ENCODE assay signal across 13 mouse cellular contexts in the genomic region with DNA sequence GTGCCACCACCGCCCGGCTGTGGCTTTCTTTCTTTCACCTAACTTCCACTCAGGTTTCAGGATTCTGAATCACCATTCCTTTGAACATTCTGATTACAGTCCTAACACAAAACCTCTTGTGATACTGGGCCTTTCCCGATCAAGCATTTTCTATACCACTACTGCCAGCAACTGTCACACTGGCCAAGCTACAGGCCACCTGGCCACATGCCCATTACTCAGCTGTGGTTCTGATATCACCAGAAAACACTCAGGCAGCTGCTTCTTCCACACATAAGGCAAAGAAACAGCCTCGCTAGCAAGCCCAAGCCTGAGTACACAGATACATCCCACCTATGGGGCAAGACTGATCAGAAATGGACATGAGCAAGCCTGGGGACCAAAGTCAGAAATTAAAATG.
A peak's percentile ranks its signal among the peaks of the same experiment; 100 is the strongest.
DNase-seq lines count a peak whose midpoint lies in the region; ATAC-seq lines count a peak whose summit lies in the region.
"Had no signal": no experiment of that assay in that cellular context is flagged by ENCODE, and none has a peak within 500 bp of the region (broad histone marks: within the 10 kb centered on the region; RNA-seq: fewer than 3 reads in every experiment).

No protein-coding gene starts in this region.

- no peak overlapping the region for H3K4me2 ChIP-seq in kidney, embryonic 14.5 days (replicated peaks; ENCODE audit: low read depth, low read length)
- H3K4me2 ChIP-seq: forebrain, embryonic 15.5 days; heart, embryonic 15.5 days; midbrain, embryonic 11.5 days; neural tube, embryonic 13.5 days had no signal

- no peaks in the 10 kb centered on the region for H3K9me3 ChIP-seq in kidney, embryonic 14.5 days (ENCODE audit: control insufficient read depth, low read length)
- H3K9me3 ChIP-seq: forebrain, embryonic 15.5 days; heart, embryonic 15.5 days; neural tube, embryonic 13.5 days had no signal

- ATAC-seq in kidney, embryonic 14.5 days (ENCODE audit: low FRiP score, low TSS enrichment), result no peak
- ATAC-seq: forebrain, embryonic 15.5 days had no signal

- DNase-seq in adrenal gland, postnatal 10 days, result peak; percentile 32
- no peak for DNase-seq in adrenal gland, postnatal 4 days (ENCODE audit: low spot score in 2 of 2)
- DNase-seq in kidney, postnatal 10 days, result peak; percentile 38
- DNase-seq in MN1 (ENCODE audit: low spot score), result peak; percentile 66
- DNase-seq in cerebellum, postnatal 25 days, result peak; percentile 43 to 66
- no peak for DNase-seq in urinary bladder, postnatal 4 days (ENCODE audit: low spot score in 2 of 2)
- DNase-seq in urinary bladder, postnatal 10 days (ENCODE audit: low spot score), result no peak

- no peak overlapping the region for H3K4me3 ChIP-seq in kidney, embryonic 14.5 days (ENCODE audit: low read length)
- H3K4me3 ChIP-seq: forebrain, embryonic 15.5 days; heart, embryonic 15.5 days; neural tube, embryonic 13.5 days had no signal

- H3K27ac ChIP-seq in kidney, embryonic 14.5 days (ENCODE audit: low read depth, low read length), result no peak overlapping the region
- H3K27ac ChIP-seq: forebrain, embryonic 15.5 days; heart, embryonic 15.5 days; liver, embryonic 14.5 days; neural tube, embryonic 13.5 days had no signal

- no peaks in the 10 kb centered on the region for H3K36me3 ChIP-seq in kidney, embryonic 14.5 days (ENCODE audit: control insufficient read depth, insufficient read depth, low read length)
- H3K36me3 ChIP-seq: forebrain, embryonic 15.5 days; heart, embryonic 15.5 days; neural tube, embryonic 13.5 days had no signal

- 88% methylated on average over 4 of the region's 4 CpGs for WGBS in kidney, embryonic 14.5 days

- H3K27me3 ChIP-seq in kidney, embryonic 14.5 days (ENCODE audit: control insufficient read depth, insufficient read depth, low read length), result no peaks in the 10 kb centered on the region
- H3K27me3 ChIP-seq: forebrain, embryonic 15.5 days; heart, embryonic 15.5 days; neural tube, embryonic 13.5 days had no signal

- no peak overlapping the region for H3K9ac ChIP-seq in kidney, embryonic 14.5 days (ENCODE audit: low read depth, low read length)
- H3K9ac ChIP-seq: forebrain, embryonic 15.5 days; heart, embryonic 15.5 days; liver, embryonic 14.5 days; neural tube, embryonic 13.5 days had no signal

- no peaks in the 10 kb centered on the region for H3K4me1 ChIP-seq in kidney, embryonic 14.5 days (ENCODE audit: control insufficient read depth, insufficient read depth, low read length)
- H3K4me1 ChIP-seq: forebrain, embryonic 15.5 days; neural tube, embryonic 13.5 days had no signal

Comparison
In these comparisons a context has a peak if more than half of its experiments do, and no peak if none do; other contexts are left out.
1. DNase-seq: peak in adrenal gland, postnatal 10 days (single experiment), kidney, postnatal 10 days (single experiment), MN1 (single experiment) and cerebellum, postnatal 25 days (2 of 2); none in adrenal gland, postnatal 4 days (0 of 2), urinary bladder, postnatal 4 days (0 of 2) and urinary bladder, postnatal 10 days (single experiment).